Mouse (Mus musculus): ENCODE measurements around the gene Morn3. TPM values are rescaled to one million over a fixed set of nuclear protein-coding genes. Genes with fewer than 3 reads are reported as not detected.

Gene Morn3
- polyA plus RNA-seq, 2 experiments, result not detected

DNA sequence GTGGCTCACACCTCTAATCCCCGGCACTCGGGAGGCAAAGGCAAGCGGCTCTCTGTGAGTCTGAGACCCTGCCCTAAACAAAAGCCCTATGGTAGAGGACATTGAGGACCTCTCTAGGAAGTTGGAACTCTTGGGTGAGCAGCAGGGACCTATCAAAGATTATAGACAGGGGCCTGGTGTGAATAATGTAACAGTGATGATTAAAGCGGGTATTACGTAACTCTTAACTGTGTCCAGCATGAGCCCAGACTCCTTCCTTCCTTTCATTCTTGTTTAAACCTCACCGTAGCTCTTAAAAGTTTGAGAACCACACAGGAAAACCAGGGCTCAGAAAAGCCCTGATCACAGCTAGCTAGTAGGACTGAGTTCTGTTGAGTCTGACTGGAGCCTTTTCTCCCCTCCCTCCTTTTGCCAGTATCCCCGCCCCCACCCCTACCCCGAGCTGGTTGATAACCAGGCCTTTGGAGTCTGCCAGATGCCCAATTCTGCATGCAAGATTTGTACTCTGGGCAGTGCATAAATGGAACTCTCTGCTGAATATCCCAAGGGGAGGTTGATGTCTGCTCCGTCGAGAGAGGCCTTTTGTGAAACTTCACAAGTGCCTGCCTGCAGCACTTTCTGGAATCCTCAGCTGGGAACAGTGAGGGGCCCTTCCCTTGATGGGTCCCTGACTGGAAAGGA is 27.3 kb downstream of the Morn3 start:
- no peak overlapping the region for H3K9ac ChIP-seq (replicated peaks)
- 31% methylated on average over 10 of the region's 10 CpGs for WGBS (ENCODE audit: insufficient replicate concordance)
- H3K27me3 ChIP-seq (ENCODE audit: control insufficient read depth, insufficient read depth, low read length), result no peaks in the 10 kb centered on the region
- no peaks in the 10 kb centered on the region for H3K36me3 ChIP-seq (replicated peaks; ENCODE audit: control insufficient read depth, insufficient read depth, low read depth)
- DNase-seq (ENCODE audit: low read depth in 3 of 3, low spot score in 3 of 3), result no peak
- H3K4me1 ChIP-seq (replicated peaks; ENCODE audit: control insufficient read depth in 2 of 2, insufficient read depth in 2 of 2, low read length in 1 of 2), result peaks cover 10 to 29% of the 10 kb centered on the region in 2 experiments
- no peak overlapping the region for H3K4me3 ChIP-seq (ENCODE audit: insufficient read depth in 1 of 2, low read depth in 2 of 2, low read length in 2 of 2)
- H3K4me2 ChIP-seq (ENCODE audit: low read depth), result peak overlapping the region; percentile 28; the same call in 1 of the 2 replicates
- no peak for ATAC-seq (ENCODE audit: insufficient read depth)
- no peak overlapping the region for H3K27ac ChIP-seq
- no peak for TF ChIP-seq EP300 (IDR thresholded peaks at IDR 0.05; ENCODE audit: low read depth)
- TF ChIP-seq CTCF (IDR thresholded peaks at IDR 0.05; ENCODE audit: low read depth), result no peak
- no peaks in the 10 kb centered on the region for H3K9me3 ChIP-seq (ENCODE audit: control insufficient read depth, low read length)

DNA sequence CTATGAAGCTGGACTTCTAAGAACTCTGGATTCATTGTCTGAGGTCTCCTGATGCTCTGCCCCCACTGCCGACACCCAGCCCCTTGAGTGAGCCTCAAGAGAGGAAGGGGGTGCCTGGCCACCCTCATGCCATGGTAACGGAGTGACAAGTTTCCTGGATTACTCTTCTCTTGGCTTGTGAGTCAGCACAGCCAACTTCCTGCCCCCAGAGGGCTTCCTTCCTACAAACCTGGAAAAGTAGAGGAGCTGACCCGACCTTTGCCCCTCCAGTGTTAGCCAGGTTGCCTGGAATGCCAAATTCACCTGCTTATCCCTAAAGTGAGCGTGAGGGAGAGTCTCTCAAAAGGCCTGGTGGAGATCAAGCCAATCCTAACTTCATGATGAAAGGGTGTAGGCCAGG is 29.3 kb downstream of the Morn3 start:
- Histone ChIP-seq H3K4me1 (replicated peaks; ENCODE audit: control insufficient read depth in 2 of 2, insufficient read depth in 2 of 2, low read length in 1 of 2) (peaks cover 18 to 33% of the 10 kb centered on the region in 2 experiments), H3K27ac (no peak overlapping the region), H3K4me3 (ENCODE audit: insufficient read depth in 1 of 2, low read depth in 2 of 2, low read length in 2 of 2) (no peak overlapping the region), H3K9me3 (ENCODE audit: control insufficient read depth, low read length) (no peaks in the 10 kb centered on the region), H3K4me2 (ENCODE audit: low read depth) (peak overlapping the region; percentile 99; the same call in 1 of the 2 replicates), H3K27me3 (ENCODE audit: control insufficient read depth, insufficient read depth, low read length) (no peaks in the 10 kb centered on the region), H3K9ac (replicated peaks) (no peak overlapping the region), H3K36me3 (replicated peaks; ENCODE audit: control insufficient read depth, insufficient read depth, low read depth) (no peaks in the 10 kb centered on the region)
- DNase-seq (ENCODE audit: low read depth in 3 of 3, low spot score in 3 of 3) (no peak), ATAC-seq (ENCODE audit: insufficient read depth) (no peak)
- no peak for TF ChIP-seq EP300 (IDR thresholded peaks at IDR 0.05; ENCODE audit: low read depth)
- no peak for TF ChIP-seq CTCF (IDR thresholded peaks at IDR 0.05; ENCODE audit: low read depth)
- WGBS (ENCODE audit: insufficient replicate concordance), result 51% methylated on average over 4 of the region's 4 CpGs

DNA sequence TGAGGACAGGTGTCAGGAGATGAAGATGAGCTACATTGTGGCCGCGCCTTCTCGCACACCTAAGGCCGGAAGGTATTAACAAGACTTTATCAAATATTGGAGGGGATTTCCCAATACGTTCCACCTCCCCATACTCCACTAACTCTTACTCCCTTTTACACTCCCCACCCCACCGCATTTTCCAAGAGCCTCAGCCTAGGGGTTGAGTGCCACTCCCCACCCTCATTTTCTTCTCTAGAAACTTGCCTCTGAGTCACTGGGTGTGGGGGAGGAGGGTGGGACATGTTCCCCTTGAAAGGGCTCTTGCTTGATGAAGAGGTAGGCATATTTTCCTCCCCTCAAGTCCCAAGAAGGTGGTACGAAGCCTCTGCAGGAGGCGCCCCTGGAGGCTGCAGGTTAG is 30.9 kb downstream of the Morn3 start:
- H3K4me3 ChIP-seq (ENCODE audit: insufficient read depth in 1 of 2, low read depth in 2 of 2, low read length in 2 of 2), result peak overlapping the region; percentile 61 to 62
- DNase-seq (ENCODE audit: low read depth in 3 of 3, low spot score in 3 of 3), result no peak
- H3K4me2 ChIP-seq (ENCODE audit: low read depth), result peak overlapping the region; percentile 99
- no peaks in the 10 kb centered on the region for H3K36me3 ChIP-seq (replicated peaks; ENCODE audit: control insufficient read depth, insufficient read depth, low read depth)
- 18% methylated on average over 8 of the region's 8 CpGs for WGBS (ENCODE audit: insufficient replicate concordance)
- H3K9me3 ChIP-seq (ENCODE audit: control insufficient read depth, low read length), result no peaks in the 10 kb centered on the region
- ATAC-seq (ENCODE audit: insufficient read depth), result no peak
- no peaks in the 10 kb centered on the region for H3K27me3 ChIP-seq (ENCODE audit: control insufficient read depth, insufficient read depth, low read length)
- H3K4me1 ChIP-seq (replicated peaks; ENCODE audit: control insufficient read depth in 2 of 2, insufficient read depth in 2 of 2, low read length in 1 of 2), result peaks cover 18 to 33% of the 10 kb centered on the region in 2 experiments
- TF ChIP-seq CTCF (IDR thresholded peaks at IDR 0.05; ENCODE audit: low read depth) (no peak), EP300 (IDR thresholded peaks at IDR 0.05; ENCODE audit: low read depth) (no peak)
- H3K27ac ChIP-seq, result peak overlapping the region; percentile 73
- peak overlapping the region; percentile 73 for H3K9ac ChIP-seq (replicated peaks)

DNA sequence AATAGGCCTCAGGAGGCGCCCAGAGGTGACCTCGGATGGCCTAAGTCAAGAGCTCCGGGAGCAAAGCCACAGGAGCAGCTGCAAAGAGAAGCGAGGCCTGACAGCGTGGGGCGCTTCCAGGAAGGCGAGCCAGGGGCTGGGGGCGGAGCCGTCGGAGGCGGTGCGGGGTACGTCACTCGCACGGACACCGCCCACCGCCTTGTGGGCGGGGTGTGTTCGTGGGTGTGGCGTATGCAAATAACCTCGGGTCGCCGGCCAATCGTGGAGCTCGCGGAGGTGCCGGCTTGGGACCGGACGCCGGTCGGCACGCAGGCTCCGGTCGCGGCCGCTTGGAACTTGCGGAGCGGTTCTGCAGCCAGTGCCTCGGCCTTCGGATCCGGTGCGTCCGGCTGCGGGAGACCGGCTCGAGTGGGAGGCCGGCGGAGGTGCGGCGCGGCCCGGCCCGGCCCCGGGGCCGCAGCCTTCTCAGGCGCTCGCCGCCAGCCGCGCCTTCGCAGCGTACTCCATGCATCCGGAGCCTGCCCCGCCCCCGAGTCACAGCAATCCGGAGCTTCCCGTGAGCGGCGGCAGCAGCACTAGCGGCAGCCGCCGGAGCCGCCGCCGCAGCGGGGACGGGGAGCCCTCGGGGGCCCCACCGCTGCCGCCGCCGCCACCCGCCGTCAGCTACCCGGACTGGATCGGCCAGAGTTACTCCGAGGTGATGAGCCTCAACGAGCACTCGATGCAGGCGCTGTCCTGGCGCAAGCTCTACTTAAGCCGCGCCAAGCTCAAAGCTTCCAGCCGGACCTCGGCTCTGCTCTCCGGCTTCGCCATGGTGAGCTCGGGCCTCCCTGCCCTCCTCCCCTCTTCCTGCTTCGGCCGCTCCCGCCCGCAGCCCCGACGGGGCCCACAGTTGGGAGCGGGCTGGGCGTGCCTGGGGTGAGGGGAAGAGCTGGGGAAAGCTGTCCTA is 31.8 kb downstream of the Morn3 start, which contains the start of gene Orai1:
TSS of gene Orai1 (plus strand) at position 322 of the 949 bp plus-strand sequence.
- Histone ChIP-seq H3K36me3 (replicated peaks; ENCODE audit: control insufficient read depth, insufficient read depth, low read depth) (no peaks in the 10 kb centered on the region), H3K4me1 (replicated peaks; ENCODE audit: control insufficient read depth in 2 of 2, insufficient read depth in 2 of 2, low read length in 1 of 2) (peaks cover 18 to 33% of the 10 kb centered on the region in 2 experiments), H3K27me3 (ENCODE audit: control insufficient read depth, insufficient read depth, low read length) (no peaks in the 10 kb centered on the region), H3K4me3 (ENCODE audit: insufficient read depth in 1 of 2, low read depth in 2 of 2, low read length in 2 of 2) (peak within 1 kb of the TSS; percentile 61 to 62), H3K9ac (replicated peaks) (peak within 1 kb of the TSS; percentile 73), H3K27ac (peak within 1 kb of the TSS; percentile 73), H3K9me3 (ENCODE audit: control insufficient read depth, low read length) (no peaks in the 10 kb centered on the region), H3K4me2 (ENCODE audit: low read depth) (peak within 1 kb of the TSS; percentile 99)
- TF ChIP-seq CTCF (IDR thresholded peaks at IDR 0.05; ENCODE audit: low read depth) (peak; percentile 38; the same call in 1 of the 2 replicates), EP300 (IDR thresholded peaks at IDR 0.05; ENCODE audit: low read depth) (no peak)
- WGBS (ENCODE audit: insufficient replicate concordance), result under 1% methylated on average over 106 of the region's 106 CpGs
- DNase-seq (ENCODE audit: low read depth in 3 of 3, low spot score in 3 of 3) (peak; percentile 94 to 96 (median 96)), ATAC-seq (ENCODE audit: insufficient read depth) (peak; percentile 92)
